Mouse (Mus musculus): ENCODE results near the gene Prss8. TPM values are rescaled to one million over a fixed set of nuclear protein-coding genes. Genes with fewer than 3 reads are reported as not detected.

Gene Prss8
- polyA plus RNA-seq (2014; fragmentation: Nextera tagmentation; extraction: Ambion mirVana), result 0.17 TPM in 1 of 2 replicates, not detected in the other

GRCm38 (mm10) chr7:127929923-127930322, at the start of gene Prss8:
TSS of gene Prss8 (minus strand) at chr7:127930104.
- ATAC-seq (no peak), DNase-seq (ENCODE audit: low spot score) (no peak)
- no peak within 1 kb of the TSS for H3K27ac ChIP-seq (ENCODE audit: low read depth, low read length)
- H3K9me3 ChIP-seq (replicated peaks; ENCODE audit: control insufficient read depth, low read length), result no peaks in the 10 kb centered on the region
- H3K4me2 ChIP-seq (ENCODE audit: low read length), result no peak within 1 kb of the TSS
- WGBS, result 15% methylated on average over 6 of the region's 6 CpGs
- no peak within 1 kb of the TSS for H3K4me3 ChIP-seq (ENCODE audit: low read depth, low read length)
- H3K4me1 ChIP-seq (ENCODE audit: control insufficient read depth, insufficient read depth, low read length), result 0 out of 2 replicates have a peak, but pooled peaks cover 3% of the 10 kb centered on the region
- H3K27me3 ChIP-seq (replicated peaks; ENCODE audit: control insufficient read depth, insufficient read depth, low read length), result no peaks in the 10 kb centered on the region; the same call in 1 of the 2 replicates
- H3K9ac ChIP-seq (ENCODE audit: low read length), result no peak within 1 kb of the TSS
- peaks cover 17% of the 10 kb centered on the region for H3K36me3 ChIP-seq (ENCODE audit: control insufficient read depth, insufficient read depth, low read length)

DNA sequence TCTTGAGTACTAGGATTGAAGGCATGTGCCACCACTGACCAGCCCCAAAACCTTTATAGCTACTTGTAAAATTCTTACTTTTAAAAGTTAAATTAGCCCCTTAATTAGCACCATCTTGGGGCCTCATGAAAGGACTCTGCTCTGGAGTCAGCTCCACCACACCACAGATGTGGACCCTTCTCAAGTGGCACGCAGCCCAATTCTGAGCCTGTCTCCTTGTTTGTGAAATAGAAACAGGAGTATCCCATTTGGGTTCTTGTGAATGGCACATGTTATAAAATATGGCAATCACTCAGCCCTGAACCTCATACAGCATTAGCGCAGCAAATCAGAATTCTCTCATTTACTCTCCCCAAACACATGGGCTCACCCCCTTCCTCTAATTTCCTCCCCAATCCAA, 49.0 kb upstream of the Prss8 start:
- Histone ChIP-seq H3K4me3 (ENCODE audit: low read depth, low read length) (no peak overlapping the region), H3K9ac (ENCODE audit: low read length) (no peak overlapping the region), H3K27me3 (replicated peaks; ENCODE audit: control insufficient read depth, insufficient read depth, low read length) (no peaks in the 10 kb centered on the region), H3K9me3 (replicated peaks; ENCODE audit: control insufficient read depth, low read length) (no peaks in the 10 kb centered on the region), H3K36me3 (ENCODE audit: control insufficient read depth, insufficient read depth, low read length) (peaks cover 97% of the 10 kb centered on the region), H3K27ac (ENCODE audit: low read depth, low read length) (no peak overlapping the region), H3K4me2 (ENCODE audit: low read length) (no peak overlapping the region), H3K4me1 (ENCODE audit: control insufficient read depth, insufficient read depth, low read length) (no peaks in the 10 kb centered on the region)
- ATAC-seq, result no peak
- no peak for DNase-seq (ENCODE audit: low spot score)
- 93% methylated on average over 2 of the region's 2 CpGs for WGBS

DNA sequence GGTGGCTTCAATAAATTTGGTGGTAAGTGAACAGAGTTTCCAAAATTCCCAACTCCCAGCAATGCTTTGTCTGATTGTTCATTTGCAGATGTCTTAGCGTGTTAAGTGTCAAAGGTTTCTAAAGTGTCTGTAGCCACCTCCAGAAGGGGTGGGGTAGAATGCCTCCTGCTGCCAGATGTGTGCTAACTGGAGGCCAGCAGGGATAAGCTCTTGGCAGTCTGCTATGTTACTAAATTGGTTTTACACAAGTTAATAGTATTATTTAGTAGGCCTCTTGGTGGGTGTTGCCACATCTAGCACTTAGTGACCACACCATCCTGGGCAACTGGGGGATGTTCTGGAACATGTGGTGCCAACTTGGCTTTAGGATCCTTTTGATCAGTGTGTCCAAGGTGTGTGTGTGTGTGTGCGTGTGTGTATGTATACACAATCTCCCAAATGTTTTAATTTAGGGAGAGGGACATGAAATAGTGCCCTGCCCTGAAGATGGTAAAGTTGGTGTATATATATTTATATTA, 44.6 kb upstream of the Prss8 start:
- H3K4me1 ChIP-seq (ENCODE audit: control insufficient read depth, insufficient read depth, low read length), result peaks cover 7% of the 10 kb centered on the region
- no peak overlapping the region for H3K4me3 ChIP-seq (ENCODE audit: low read depth, low read length)
- DNase-seq (ENCODE audit: low spot score) (no peak), ATAC-seq (no peak)
- H3K27me3 ChIP-seq (replicated peaks; ENCODE audit: control insufficient read depth, insufficient read depth, low read length), result no peaks in the 10 kb centered on the region
- no peak overlapping the region for H3K4me2 ChIP-seq (ENCODE audit: low read length)
- 75% methylated on average over 2 of the region's 2 CpGs for WGBS
- H3K9me3 ChIP-seq (replicated peaks; ENCODE audit: control insufficient read depth, low read length), result no peaks in the 10 kb centered on the region
- peaks cover 97% of the 10 kb centered on the region for H3K36me3 ChIP-seq (ENCODE audit: control insufficient read depth, insufficient read depth, low read length)
- no peak overlapping the region for H3K27ac ChIP-seq (ENCODE audit: low read depth, low read length)
- H3K9ac ChIP-seq (ENCODE audit: low read length), result no peak overlapping the region

- Histone ChIP-seq H3K27me3 (replicated peaks; ENCODE audit: control insufficient read depth, insufficient read depth, low read length) (no peaks in the 10 kb centered on the region), H3K36me3 (ENCODE audit: control insufficient read depth, insufficient read depth, low read length) (peaks cover 40% of the 10 kb centered on the region), H3K27ac (ENCODE audit: low read depth, low read length) (peak overlapping the region; percentile 90), H3K4me1 (ENCODE audit: control insufficient read depth, insufficient read depth, low read length) (peaks cover 18% of the 10 kb centered on the region), H3K4me3 (ENCODE audit: low read depth, low read length) (peak overlapping the region; percentile 72), H3K9ac (ENCODE audit: low read length) (peak overlapping the region; percentile 89), H3K9me3 (replicated peaks; ENCODE audit: control insufficient read depth, low read length) (no peaks in the 10 kb centered on the region), H3K4me2 (ENCODE audit: low read length) (peak overlapping the region; percentile 93)
- peak; percentile 37 for ATAC-seq
- peak; percentile 69 for DNase-seq (ENCODE audit: low spot score)
- WGBS, result under 1% methylated on average over 40 of the region's 42 CpGs
These were observed 38.3 kb upstream of the Prss8 start for GRCm38 (mm10) chr7:127967922-127968828.

- Histone ChIP-seq H3K9me3 (replicated peaks; ENCODE audit: control insufficient read depth, low read length) (no peaks in the 10 kb centered on the region), H3K27me3 (replicated peaks; ENCODE audit: control insufficient read depth, insufficient read depth, low read length) (no peaks in the 10 kb centered on the region), H3K4me3 (ENCODE audit: low read depth, low read length) (peak within 1 kb of the TSS; percentile 72), H3K27ac (ENCODE audit: low read depth, low read length) (peak within 1 kb of the TSS; percentile 90), H3K36me3 (ENCODE audit: control insufficient read depth, insufficient read depth, low read length) (peaks cover 30% of the 10 kb centered on the region), H3K4me2 (ENCODE audit: low read length) (peak within 1 kb of the TSS; percentile 93), H3K9ac (ENCODE audit: low read length) (peak within 1 kb of the TSS; percentile 89), H3K4me1 (ENCODE audit: control insufficient read depth, insufficient read depth, low read length) (peaks cover 18% of the 10 kb centered on the region)
- WGBS, result under 1% methylated on average over 90 of the region's 92 CpGs
- DNase-seq (ENCODE audit: low spot score) (peak; percentile 95), ATAC-seq (peak; percentile 94)
These were observed 37.4 kb upstream of the Prss8 start, which contains the start of gene Fus for GRCm38 (mm10) chr7:127967004-127967921. TSS of gene Fus (plus strand) at chr7:127967457.

DNA sequence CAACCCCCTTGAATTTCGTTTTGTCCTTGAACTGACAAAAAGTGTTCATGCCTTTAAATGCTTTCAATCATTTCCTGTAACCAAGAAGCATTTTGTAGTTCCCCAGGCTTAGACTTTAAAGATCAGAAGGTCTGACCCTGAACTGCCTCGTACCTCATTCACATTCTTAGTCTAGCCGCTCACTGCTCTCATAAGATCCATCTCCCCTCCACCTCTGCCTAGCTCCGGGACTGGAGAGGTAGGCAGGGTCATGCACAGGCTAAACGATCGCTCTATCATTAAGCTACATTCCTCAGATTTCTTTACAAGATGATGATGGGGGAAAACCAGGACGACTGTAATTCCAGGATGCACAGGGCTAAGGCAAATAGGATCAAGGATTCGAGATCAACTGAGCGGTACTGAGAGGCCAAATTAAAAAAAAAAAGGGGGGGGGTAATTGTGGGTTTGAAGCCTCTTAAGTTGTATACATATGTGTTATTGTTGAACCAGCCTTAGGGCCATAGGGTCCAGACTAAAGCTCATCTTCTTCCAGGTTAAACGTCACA, 36.5 kb upstream of the Prss8 start:
- H3K9me3 ChIP-seq (replicated peaks; ENCODE audit: control insufficient read depth, low read length), result no peaks in the 10 kb centered on the region
- H3K4me2 ChIP-seq (ENCODE audit: low read length), result peak overlapping the region; percentile 78
- peak overlapping the region; percentile 90 for H3K27ac ChIP-seq (ENCODE audit: low read depth, low read length)
- WGBS, result 12% methylated on average over 10 of the region's 10 CpGs
- peaks cover 22% of the 10 kb centered on the region for H3K36me3 ChIP-seq (ENCODE audit: control insufficient read depth, insufficient read depth, low read length)
- peak overlapping the region; percentile 89 for H3K9ac ChIP-seq (ENCODE audit: low read length)
- H3K27me3 ChIP-seq (replicated peaks; ENCODE audit: control insufficient read depth, insufficient read depth, low read length), result no peaks in the 10 kb centered on the region
- no peak for ATAC-seq
- peak overlapping the region; percentile 72 for H3K4me3 ChIP-seq (ENCODE audit: low read depth, low read length)
- no peak for DNase-seq (ENCODE audit: low spot score)
- H3K4me1 ChIP-seq (ENCODE audit: control insufficient read depth, insufficient read depth, low read length), result peaks cover 18% of the 10 kb centered on the region

- no peaks in the 10 kb centered on the region for H3K36me3 ChIP-seq (ENCODE audit: control insufficient read depth, insufficient read depth, low read length)
- no peak overlapping the region for H3K27ac ChIP-seq (ENCODE audit: low read depth, low read length)
- no peak overlapping the region for H3K9ac ChIP-seq (ENCODE audit: low read length)
- no peaks in the 10 kb centered on the region for H3K4me1 ChIP-seq (ENCODE audit: control insufficient read depth, insufficient read depth, low read length)
- WGBS, result 60% methylated on average over 5 of the region's 5 CpGs
- H3K9me3 ChIP-seq (replicated peaks; ENCODE audit: control insufficient read depth, low read length), result no peaks in the 10 kb centered on the region
- no peak overlapping the region for H3K4me2 ChIP-seq (ENCODE audit: low read length)
- no peaks in the 10 kb centered on the region for H3K27me3 ChIP-seq (replicated peaks; ENCODE audit: control insufficient read depth, insufficient read depth, low read length)
- DNase-seq (ENCODE audit: low spot score) (no peak), ATAC-seq (no peak)
- H3K4me3 ChIP-seq (ENCODE audit: low read depth, low read length), result no peak overlapping the region
These were observed 29.5 kb upstream of the Prss8 start for GRCm38 (mm10) chr7:127959364-127959763.

- no peaks in the 10 kb centered on the region for H3K4me1 ChIP-seq (ENCODE audit: control insufficient read depth, insufficient read depth, low read length)
- H3K9ac ChIP-seq (ENCODE audit: low read length), result no peak overlapping the region
- no peaks in the 10 kb centered on the region for H3K36me3 ChIP-seq (ENCODE audit: control insufficient read depth, insufficient read depth, low read length)
- H3K27ac ChIP-seq (ENCODE audit: low read depth, low read length), result no peak overlapping the region
- ATAC-seq (no peak), DNase-seq (ENCODE audit: low spot score) (no peak)
- H3K4me3 ChIP-seq (ENCODE audit: low read depth, low read length), result no peak overlapping the region
- no peaks in the 10 kb centered on the region for H3K9me3 ChIP-seq (replicated peaks; ENCODE audit: control insufficient read depth, low read length)
- WGBS, result 55% methylated on average over 13 of the region's 13 CpGs
- no peaks in the 10 kb centered on the region for H3K27me3 ChIP-seq (replicated peaks; ENCODE audit: control insufficient read depth, insufficient read depth, low read length)
- H3K4me2 ChIP-seq (ENCODE audit: low read length), result no peak overlapping the region
These were observed 23.1 kb upstream of the Prss8 start for GRCm38 (mm10) chr7:127952864-127953581.
